Mouse (Mus musculus) 3T3-L1 (cell line): Measurements from ENCODE around the gene Pih1d3.

ENCODE experiments used
- DNase-seq: peaks from one replicate; pipeline ENCODE4 v3.0.0-alpha.2; 2015; ENCODE audit warnings: low read depth, low spot score

Gene Pih1d3

DNA sequence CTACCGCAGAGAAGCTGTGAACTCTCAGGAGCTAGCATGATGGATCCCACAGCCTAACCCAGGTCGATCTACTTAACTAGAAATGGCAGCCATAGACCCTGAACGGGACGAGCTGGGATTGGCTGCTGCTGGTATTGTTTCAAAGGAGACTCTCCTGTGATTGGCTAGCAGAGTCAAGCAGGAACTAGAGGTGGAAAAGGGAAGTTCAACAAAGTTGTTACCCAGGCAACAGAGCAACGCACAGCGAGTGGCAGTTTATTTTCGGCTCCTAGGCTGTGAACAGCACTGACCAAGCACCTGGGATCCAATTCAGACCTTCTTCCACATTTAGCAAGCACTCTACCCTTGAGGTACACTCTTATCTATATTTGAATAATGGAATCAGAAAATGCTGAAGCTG, at the start of gene Pih1d3, which contains the start of gene 4931428L18Rik:
Gene Pih1d3 (plus strand): TSS at position 275 of the 400 bp plus-strand sequence.
Gene 4931428L18Rik (minus strand): TSS at position 121 of the 400 bp plus-strand sequence.
- DNase-seq, result no peak

DNA sequence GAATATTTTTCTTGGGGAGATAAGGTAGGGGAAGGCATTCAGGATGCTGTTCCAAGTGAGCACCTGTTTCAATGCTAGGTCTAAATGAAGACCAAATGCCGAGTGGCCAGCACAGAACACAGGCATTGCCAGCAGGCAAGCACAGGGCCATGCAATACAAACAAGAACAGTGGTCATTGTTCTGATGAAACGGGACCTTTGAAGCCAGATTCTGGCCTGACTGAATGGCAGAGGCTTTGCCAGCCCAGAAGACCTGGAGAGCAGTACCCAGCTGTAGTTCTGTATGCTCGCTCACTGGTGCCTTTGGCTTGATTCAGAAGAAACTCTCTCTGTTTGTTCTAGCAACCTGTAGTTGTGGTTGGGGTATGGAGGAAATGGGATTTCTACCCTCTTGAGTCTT, 47.2 kb upstream of the Pih1d3 start:
- DNase-seq, result no peak

DNA sequence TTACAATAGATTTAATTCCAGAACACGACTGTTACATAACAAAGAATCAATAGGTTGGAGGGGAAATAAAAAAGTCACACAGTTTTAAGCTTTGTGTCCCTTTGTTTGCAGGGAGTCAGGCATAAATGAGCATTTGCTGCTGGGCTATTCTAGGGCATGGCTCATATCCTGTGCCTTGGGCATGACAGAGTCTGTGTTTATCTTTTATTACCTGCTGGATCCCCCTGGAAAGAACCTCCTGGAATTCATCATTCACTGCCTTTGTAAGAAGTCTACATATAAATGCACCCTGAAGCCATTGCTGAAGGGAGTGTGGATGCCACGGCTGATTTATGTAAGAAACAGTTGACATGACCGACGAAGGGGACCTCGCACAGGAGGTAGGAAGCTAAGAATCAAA, 46.5 kb upstream of the Pih1d3 start, which contains the start of gene Lgsn:
Gene Lgsn (plus strand): TSS at position 301 of the 400 bp plus-strand sequence.
- DNase-seq, result no peak

DNA sequence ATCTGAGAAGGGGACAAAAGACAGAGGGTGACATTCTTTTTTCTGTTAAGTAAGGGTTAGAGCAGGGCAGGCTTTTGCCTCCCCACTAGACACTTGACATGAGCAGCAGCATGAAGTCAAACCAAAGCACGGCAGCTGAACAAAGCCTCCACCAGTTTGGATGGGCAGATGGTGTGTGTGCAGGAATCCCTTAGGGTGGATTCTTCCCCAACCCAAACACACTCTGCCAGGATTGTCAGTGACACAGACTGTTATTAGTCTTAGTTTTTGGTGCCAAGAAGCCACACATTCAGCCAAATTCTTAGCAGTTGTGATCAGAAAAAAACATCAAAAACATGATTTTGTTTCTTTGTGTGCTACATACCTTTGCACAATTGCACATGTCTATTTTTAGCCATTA, 44.4 kb upstream of the Pih1d3 start:
- DNase-seq, result no peak

DNA sequence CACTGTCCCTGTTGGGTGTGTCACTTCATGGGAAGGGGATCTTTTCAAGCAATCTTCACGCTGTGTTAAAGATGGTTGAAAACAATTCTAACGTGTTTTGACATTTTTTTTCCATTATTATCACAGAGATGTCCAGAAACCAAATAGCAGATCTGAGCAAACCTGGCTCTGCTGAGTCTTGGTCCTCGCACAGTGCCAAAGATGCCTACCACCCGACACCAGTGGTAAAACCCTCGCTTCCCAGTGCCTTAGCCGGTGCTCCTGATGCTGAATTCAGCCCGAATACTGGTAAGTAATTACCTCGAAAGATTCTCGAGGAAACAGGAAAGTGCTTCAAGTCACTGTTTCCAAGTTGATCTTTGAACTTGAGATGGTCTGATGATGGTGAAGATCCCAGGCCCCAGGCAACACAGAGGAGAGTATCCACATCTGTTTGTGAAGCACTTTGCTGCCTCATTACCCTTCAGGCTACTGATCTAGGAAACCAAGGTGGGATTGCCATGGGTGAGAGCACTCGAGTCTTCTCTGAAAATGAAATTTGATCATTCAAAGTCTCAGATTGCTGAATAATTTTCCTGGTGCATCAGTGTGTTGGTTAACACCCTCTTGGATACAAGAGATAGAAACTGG, 32.3 kb upstream of the Pih1d3 start:
- DNase-seq, result no peak

DNA sequence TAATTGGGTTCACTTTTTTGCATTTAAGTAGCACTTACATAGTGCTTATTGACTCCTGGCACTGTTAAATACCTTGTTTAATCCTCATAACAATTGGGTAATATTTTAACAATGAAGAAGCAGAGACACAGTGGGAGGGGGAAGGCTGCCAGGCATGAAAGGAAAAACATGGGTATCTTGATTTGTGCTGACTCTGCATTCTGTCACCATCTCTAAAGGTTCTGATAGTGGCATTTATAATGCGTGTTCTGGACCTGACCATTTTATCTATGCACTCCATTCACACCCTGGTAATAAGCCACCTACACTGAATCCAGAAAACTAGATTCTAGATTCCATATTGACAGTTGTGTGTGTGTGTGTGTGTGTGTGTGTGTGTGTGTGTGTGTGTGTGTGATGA, 27.0 kb upstream of the Pih1d3 start:
- DNase-seq, result no peak

DNA sequence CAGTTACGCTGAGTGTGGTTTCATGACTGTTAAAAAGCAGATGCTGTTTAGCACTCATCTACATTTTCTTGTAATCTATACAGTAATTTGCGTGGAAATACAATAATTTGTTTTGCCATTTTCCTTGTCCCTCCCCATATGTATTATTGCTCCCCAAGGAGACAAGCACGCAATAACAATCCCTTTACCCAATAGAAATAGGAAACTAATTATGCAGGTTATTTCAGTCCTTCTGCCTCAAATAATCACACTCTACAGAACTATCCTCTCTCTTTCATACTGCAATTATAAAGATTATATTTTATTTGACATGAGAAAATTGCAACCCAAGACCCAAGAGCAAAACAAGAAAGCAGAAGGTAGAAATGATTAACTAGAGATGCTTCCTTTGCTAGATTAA, 25.7 kb upstream of the Pih1d3 start:
- DNase-seq, result no peak

DNA sequence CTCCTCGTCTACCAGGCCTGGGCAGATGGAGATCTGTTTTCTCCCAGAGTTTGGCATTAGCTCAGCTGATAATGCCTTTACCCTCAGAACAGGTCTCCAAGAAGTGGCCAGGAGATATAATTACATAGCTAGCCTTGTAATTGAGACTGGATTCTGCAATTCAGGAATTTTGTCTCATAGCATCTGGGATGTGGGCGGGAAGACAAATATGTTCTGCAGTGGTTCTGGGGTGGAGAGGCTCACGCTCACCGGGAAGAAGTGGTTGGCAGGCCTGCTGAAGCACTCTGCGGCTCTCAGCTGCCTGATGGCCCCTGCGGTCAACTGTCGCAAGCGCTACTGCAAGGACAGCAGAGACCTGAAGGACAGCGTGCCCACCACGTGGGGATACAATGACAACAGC, 18.9 kb upstream of the Pih1d3 start:
- DNase-seq, result no peak

DNA sequence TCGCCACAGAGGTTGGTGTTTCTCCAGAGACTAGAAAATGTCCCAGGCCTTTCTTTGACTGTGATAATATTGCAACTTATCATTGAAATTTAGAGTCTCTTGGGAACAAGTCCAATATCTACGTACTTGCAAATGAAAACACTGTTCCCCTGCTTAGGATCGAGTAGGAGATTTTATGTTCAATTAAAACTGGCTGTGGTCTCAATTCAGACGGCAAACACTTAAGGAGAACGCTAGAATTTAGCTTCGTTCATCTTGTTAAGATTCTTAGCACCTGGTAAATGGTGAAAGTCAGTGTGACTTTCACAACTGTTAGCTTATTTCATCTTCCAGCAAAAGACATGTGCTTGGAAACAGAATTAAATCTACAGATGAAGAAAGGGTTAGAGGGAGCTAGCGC, 17.3 kb upstream of the Pih1d3 start:
- no peak for DNase-seq

DNA sequence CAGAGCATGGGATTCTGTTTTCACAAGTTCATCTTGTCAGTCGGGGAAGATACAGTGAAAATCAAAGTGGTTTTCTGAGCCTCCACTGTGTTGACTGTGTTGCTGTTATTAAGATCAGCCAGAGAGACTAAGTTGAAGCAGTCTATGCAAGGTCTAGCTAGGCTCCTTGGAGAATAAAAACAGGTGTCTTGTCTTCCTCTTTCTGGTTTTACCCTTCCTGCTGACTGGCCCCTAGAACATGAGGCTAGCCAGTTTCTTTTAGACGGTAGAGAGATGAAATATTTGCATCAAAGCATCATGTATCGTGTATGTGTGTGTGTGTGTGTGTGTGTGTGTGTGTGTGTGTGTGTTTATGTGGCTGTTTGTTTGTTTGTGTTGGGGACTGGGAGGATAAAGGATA, 16.9 kb upstream of the Pih1d3 start:
- DNase-seq, result no peak

DNA sequence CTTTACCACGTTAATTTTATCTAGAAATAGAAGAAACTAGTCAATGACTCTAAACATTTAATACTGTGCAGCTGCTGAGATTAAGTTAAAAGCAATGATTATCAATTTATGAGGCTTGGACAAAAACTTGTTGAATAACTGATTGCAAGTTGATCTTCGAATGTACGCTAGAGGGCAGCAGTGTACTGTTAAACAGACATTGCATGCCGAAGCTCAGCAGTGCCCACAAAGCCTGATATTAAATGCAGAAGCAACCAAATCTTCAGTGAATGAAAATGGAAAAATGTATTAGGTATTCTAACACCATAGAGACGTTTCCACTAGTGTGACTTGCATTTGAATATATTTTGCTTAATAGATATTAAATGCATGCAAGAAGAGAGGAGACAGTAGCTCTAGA, 12.5 kb upstream of the Pih1d3 start:
- peak; percentile 76 for DNase-seq

DNA sequence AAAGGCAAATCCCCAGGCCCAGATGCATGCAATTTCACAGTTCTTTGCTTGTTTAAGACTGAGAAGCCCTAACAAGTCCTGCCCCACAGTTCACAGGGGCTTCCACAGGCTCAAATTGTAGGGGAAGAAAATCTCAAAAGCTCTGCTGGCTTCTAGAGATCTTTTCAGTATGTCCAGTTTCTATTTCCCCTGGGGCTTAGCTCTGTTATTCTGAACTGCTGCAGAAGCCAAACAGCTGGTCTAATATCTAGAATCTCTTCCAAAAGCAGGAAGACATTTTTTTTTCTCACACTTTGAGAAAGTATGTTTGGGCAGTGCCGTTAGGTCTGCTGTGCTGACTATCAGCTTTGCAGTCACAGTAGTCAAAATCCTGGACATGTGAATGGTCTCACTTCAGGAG, 7.8 kb upstream of the Pih1d3 start:
- DNase-seq, result no peak

DNA sequence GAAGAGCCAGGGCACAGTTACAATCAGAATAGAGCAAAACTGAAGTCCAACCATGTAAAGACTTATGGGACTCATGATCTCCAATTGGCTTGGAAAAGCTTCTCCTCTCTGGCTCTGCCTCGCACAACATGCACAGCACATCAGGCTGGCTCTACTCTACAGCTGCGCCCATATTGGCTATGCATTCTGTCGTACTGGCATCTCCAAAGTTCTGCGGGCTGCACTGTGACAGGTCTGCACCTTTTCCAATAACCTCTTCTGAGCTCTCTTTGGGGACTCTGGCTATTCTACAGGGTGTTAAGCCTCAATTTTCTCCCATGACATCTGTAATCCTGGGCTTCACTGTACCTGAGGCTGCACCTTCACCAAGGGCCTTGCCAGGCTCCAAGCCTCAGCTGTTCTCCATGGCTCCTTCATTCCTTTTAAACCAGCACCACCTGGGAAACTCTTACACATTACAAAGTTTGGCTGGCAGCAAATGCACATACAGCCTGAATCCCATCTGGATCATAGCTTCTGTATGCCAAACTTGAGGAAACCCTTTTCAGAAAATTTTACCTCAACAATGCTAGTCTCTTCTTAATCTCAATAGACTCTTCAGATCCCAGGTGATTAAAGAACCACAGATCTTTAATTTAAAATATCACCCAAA, 1.9 kb upstream of the Pih1d3 start:
- DNase-seq, result no peak

DNA sequence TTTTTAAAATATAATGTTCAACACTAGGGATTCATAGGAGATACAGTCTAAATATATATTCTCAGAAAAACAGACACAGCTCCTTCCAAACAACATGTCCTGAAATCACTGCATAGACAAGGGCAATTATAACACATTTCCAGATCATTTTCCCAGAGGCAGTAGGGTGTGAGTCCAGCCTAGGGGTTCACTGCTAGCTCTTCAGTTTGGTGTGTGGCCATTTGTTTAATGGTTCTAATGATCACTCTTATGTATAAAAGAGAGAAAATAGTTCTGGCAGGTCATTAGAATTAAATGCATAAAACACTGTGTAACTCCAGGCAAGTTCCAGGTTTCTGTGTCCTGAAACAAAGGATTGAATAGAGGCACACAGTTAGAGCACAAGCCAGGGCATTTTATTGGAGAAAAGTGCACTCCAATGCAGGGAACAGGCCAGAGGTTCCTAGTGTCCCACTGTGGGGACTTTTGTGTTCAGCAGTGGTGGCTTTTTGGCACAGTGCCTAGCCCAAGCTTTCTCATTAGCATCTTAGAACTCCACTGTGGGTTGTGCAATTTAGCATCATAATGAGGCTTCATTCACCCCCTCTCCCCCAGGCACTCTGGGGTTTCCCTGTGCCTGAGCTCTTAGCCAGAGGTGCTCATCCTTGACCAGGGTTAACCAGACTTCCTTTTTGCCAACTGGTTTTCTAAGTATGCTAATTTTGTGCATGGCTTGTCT, 10.8 kb downstream of the Pih1d3 start:
- no peak for DNase-seq

DNA sequence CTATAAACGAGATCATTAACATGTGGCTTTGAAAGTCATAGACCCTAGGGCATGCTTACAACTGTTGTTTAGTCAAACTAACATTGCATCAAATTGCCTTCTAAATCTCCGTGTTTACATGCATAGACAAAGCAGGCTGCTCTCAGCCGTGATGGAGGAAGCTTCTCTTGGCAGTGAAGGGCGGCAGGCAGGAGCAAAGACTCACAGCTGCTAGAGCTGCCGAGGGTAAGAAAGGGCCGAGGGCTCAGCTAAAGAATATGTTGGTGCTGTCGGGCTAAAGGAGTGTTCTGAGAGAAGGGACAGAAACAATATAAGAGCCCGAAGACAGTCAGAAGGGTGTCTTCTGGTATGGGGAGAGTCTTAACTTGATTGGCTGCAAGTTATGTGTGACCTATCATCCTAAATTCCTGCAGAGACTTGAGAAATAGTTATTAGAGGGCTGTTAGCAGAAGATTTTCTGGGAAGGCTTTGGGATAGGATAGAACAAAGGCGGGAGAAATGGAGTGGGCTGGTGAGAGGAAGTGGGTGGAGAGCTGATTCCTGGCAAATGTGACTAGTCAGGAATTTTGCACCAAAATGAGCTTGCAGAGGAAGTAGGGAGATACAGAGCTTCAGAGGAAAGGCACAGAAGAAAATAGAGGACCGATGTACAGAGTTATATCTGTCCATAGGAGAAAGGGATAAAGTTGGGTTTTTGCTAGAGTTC, 37.7 kb downstream of the Pih1d3 start:
- no peak for DNase-seq
